Mouse (Mus musculus): ENCODE data around the gene Pum1.

DNA sequence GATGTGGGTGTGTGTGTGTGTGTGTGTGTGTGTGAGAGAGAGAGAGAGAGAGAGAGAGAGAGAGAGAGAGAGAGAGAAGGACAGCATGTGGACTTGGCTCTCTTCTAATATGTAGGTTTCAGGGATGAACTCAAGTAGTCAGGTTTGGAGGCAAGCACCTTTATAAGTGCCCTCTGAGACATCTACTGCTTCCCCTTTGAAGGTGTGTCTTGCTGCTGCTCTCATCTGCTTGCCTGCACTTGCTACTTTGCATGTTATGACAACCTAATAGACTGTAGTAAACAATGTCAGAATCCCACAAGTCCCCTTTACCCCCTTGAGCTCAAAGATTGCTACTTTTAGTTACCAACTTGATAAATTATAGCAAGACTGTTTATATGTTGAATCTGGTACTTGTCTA, 52.5 kb downstream of the Pum1 start:
- TF ChIP-seq CTCF (IDR thresholded peaks at IDR 0.05; ENCODE audit: low read depth, low read length), result no peak
- no peak for TF ChIP-seq GATA1 (IDR thresholded peaks at IDR 0.05; ENCODE audit: borderline replicate concordance, low read length)

All from G1E (cell line).